Mouse (Mus musculus) intestine, embryonic 15.5 days (tissue): Measurements from ENCODE around the gene Mfsd8. TPM values are rescaled to one million over a fixed set of nuclear protein-coding genes. Genes with fewer than 3 reads are reported as not detected.
"Not testable (repeated sequence)": the region's sequence is repeated elsewhere in the genome, so short reads cannot be mapped to it uniquely, and the experiment has no call there.

Experiments used
- ATAC-seq: fragments of 200-750 bp; cut with Nextera tagmentation; 2 replicates; pipeline ENCODE4 v1.8.0; 2017; ENCODE audit warnings: moderate TSS enrichment, moderate library complexity
- H3K27ac ChIP-seq: fragments of 300-500 bp; sonication (generic); 2 replicates; pipeline ENCODE4 v1.5.1; 2015; ENCODE audit warnings: mild to moderate bottlenecking, inconsistent platforms
- H3K27me3 ChIP-seq: fragments of 300-500 bp; sonication (generic); replicated peaks from 2 replicates; pipeline ENCODE4 v1.6.1; 2015; ENCODE audit warnings: inconsistent platforms
- H3K36me3 ChIP-seq: fragments of 300-500 bp; sonication (generic); 2 replicates; pipeline ENCODE4 v1.6.1; 2015; ENCODE audit warnings: inconsistent platforms
- H3K4me1 ChIP-seq: fragments of 300-500 bp; sonication (generic); replicated peaks from 2 replicates; pipeline ENCODE4 v1.6.1; 2015; ENCODE audit warnings: inconsistent platforms
- H3K4me2 ChIP-seq: fragments of 300-500 bp; sonication (generic); replicated peaks from 2 replicates; pipeline ENCODE4 v1.6.1; 2015; ENCODE audit warnings: mild to moderate bottlenecking, inconsistent platforms
- H3K4me3 ChIP-seq: fragments of 300-500 bp; sonication (generic); replicated peaks from 2 replicates; pipeline ENCODE4 v1.5.1; 2015; ENCODE audit warnings: inconsistent platforms
- H3K9ac ChIP-seq: fragments of 300-500 bp; sonication (generic); 2 replicates; pipeline ENCODE4 v1.6.1; 2015; ENCODE audit warnings: inconsistent platforms
- H3K9me3 ChIP-seq: fragments of 300-500 bp; sonication (generic); 2 replicates; pipeline ENCODE4 v1.6.1; 2016; ENCODE audit warnings: inconsistent platforms
- WGBS: fragments of 180-500 bp; shearing (Covaris S2); methylation state at CpG from one replicate; pipeline ENCODE4 v1.1.7; 2015; 5-methylcytosine and 5-hydroxymethylcytosine counted together
- polyA plus RNA-seq: library from polyadenylated mRNA; unstranded; fragments of >200 nt; fragmentation: Nextera tagmentation; extraction: Ambion mirVana; gene quantifications from 2 replicates; pipeline ENCODE4 v1.2.1, GENCODE M21; 2015

Mfsd8 gene
- polyA plus RNA-seq, result 5.2 and 6.1 TPM in 2 replicates

GRCm38 (mm10) chr3:40846473-40846956 lies at the start of gene Mfsd8:
Gene Mfsd8 (minus strand): TSS chr3:40846886.
- not testable (repeated sequence) for H3K4me1 ChIP-seq, H3K27me3 ChIP-seq, H3K9me3 ChIP-seq, H3K36me3 ChIP-seq
- peak within 1 kb of the TSS; percentile 68 for H3K27ac ChIP-seq
- ATAC-seq, result peak; percentile 99
- peak within 1 kb of the TSS; percentile 45 for H3K9ac ChIP-seq
- WGBS, result under 1% methylated on average over 39 of the region's 39 CpGs
- H3K4me3 ChIP-seq, result peak within 1 kb of the TSS; percentile 51
- peak within 1 kb of the TSS; percentile 79 for H3K4me2 ChIP-seq

- H3K4me1 ChIP-seq, ATAC-seq, H3K27ac ChIP-seq, H3K9me3 ChIP-seq, H3K27me3 ChIP-seq, H3K36me3 ChIP-seq: not testable (repeated sequence)
- peak overlapping the region; percentile 53 for H3K4me3 ChIP-seq
- peak overlapping the region; percentile 56 for H3K9ac ChIP-seq
- under 1% methylated on average over 21 of the region's 24 CpGs for WGBS
- peak overlapping the region; percentile 83 for H3K4me2 ChIP-seq
Observed at GRCm38 (mm10) chr3:40894336-40894735, 47.6 kb upstream of the Mfsd8 start.

- H3K27me3 ChIP-seq, H3K9me3 ChIP-seq, H3K36me3 ChIP-seq, H3K4me1 ChIP-seq: not testable (repeated sequence)
- H3K4me3 ChIP-seq, result peak overlapping the region; percentile 49
- peak overlapping the region; percentile 49 for H3K9ac ChIP-seq
- peak overlapping the region; percentile 70 for H3K27ac ChIP-seq
- WGBS, result under 1% methylated on average over 38 of the region's 38 CpGs
- peak; percentile 99 for ATAC-seq
- peak overlapping the region; percentile 56 for H3K4me2 ChIP-seq
Observed at GRCm38 (mm10) chr3:40893816-40894258, 47.2 kb upstream of the Mfsd8 start.

- not testable (repeated sequence) for H3K36me3 ChIP-seq, H3K4me2 ChIP-seq, H3K9ac ChIP-seq, H3K27ac ChIP-seq, H3K27me3 ChIP-seq, H3K4me1 ChIP-seq, ATAC-seq, H3K4me3 ChIP-seq, H3K9me3 ChIP-seq
- 88% methylated on average over 3 of the region's 3 CpGs for WGBS
Observed at GRCm38 (mm10) chr3:40853123-40853738, 6.5 kb upstream of the Mfsd8 start.

GRCm38 (mm10) chr3:40847936-40848335 lies 1.2 kb upstream of the Mfsd8 start:
- H3K27me3 ChIP-seq, H3K4me1 ChIP-seq, ATAC-seq, H3K9me3 ChIP-seq, H3K4me2 ChIP-seq, H3K27ac ChIP-seq, H3K4me3 ChIP-seq, H3K9ac ChIP-seq, H3K36me3 ChIP-seq: not testable (repeated sequence)
- WGBS, result 91% methylated on average over 2 of the region's 2 CpGs

GRCm38 (mm10) chr3:40847018-40847417 lies 332 bp upstream of the Mfsd8 start:
- WGBS, result under 1% methylated on average over 20 of the region's 21 CpGs
- H3K4me2 ChIP-seq, result peak overlapping the region; percentile 79
- H3K9me3 ChIP-seq, H3K4me1 ChIP-seq, ATAC-seq, H3K36me3 ChIP-seq, H3K27me3 ChIP-seq: not testable (repeated sequence)
- H3K4me3 ChIP-seq, result peak overlapping the region; percentile 51
- H3K9ac ChIP-seq, result peak overlapping the region; percentile 45
- peak overlapping the region; percentile 68 for H3K27ac ChIP-seq

GRCm38 (mm10) chr3:40846957-40847017 lies 101 bp upstream of the Mfsd8 start, which contains the start of gene Abhd18:
Gene Abhd18 (plus strand): TSS chr3:40846970.
- H3K9ac ChIP-seq, result peak within 1 kb of the TSS; percentile 45
- ATAC-seq, H3K4me1 ChIP-seq, H3K36me3 ChIP-seq, H3K9me3 ChIP-seq, H3K27me3 ChIP-seq: not testable (repeated sequence)
- H3K4me3 ChIP-seq, result peak within 1 kb of the TSS; percentile 51
- peak within 1 kb of the TSS; percentile 79 for H3K4me2 ChIP-seq
- 0% methylated on average over 3 of the region's 4 CpGs for WGBS
- peak within 1 kb of the TSS; percentile 68 for H3K27ac ChIP-seq

GRCm38 (mm10) chr3:40845521-40845920 lies 1.2 kb downstream of the Mfsd8 start:
- not testable (repeated sequence) for ATAC-seq, H3K4me1 ChIP-seq, H3K36me3 ChIP-seq, H3K4me3 ChIP-seq, H3K27ac ChIP-seq, H3K9me3 ChIP-seq, H3K9ac ChIP-seq, H3K27me3 ChIP-seq
- H3K4me2 ChIP-seq, result peak overlapping the region; percentile 56; the same call in 1 of the 2 replicates
- 75% methylated on average over 6 of the region's 6 CpGs for WGBS

- no peaks in the 10 kb centered on the region for H3K27me3 ChIP-seq
- no peaks in the 10 kb centered on the region for H3K9me3 ChIP-seq
- WGBS, result 94% methylated on average over 2 of the region's 2 CpGs
- no peak overlapping the region for H3K27ac ChIP-seq
- H3K9ac ChIP-seq, result no peak overlapping the region
- H3K4me2 ChIP-seq, result no peak overlapping the region
- no peaks in the 10 kb centered on the region for H3K4me1 ChIP-seq
- no peak for ATAC-seq
- H3K4me3 ChIP-seq, result no peak overlapping the region
- H3K36me3 ChIP-seq, result peaks cover 10% of the 10 kb centered on the region; the same call in 1 of the 2 replicates
Observed at GRCm38 (mm10) chr3:40813275-40813674, 33.4 kb downstream of the Mfsd8 start.

GRCm38 (mm10) chr3:40809894-40810293 lies 36.8 kb downstream of the Mfsd8 start:
- no peaks in the 10 kb centered on the region for H3K27me3 ChIP-seq
- whole genome bisulfite sequencing, result 91% methylated on average over 2 of the region's 2 CpGs
- H3K4me1 ChIP-seq, result no peaks in the 10 kb centered on the region
- H3K27ac ChIP-seq, result no peak overlapping the region
- no peak overlapping the region for H3K9ac ChIP-seq
- no peak for ATAC-seq
- no peak overlapping the region for H3K4me2 ChIP-seq
- H3K4me3 ChIP-seq, result no peak overlapping the region
- H3K9me3 ChIP-seq, result no peaks in the 10 kb centered on the region
- H3K36me3 ChIP-seq, result peaks cover 12% of the 10 kb centered on the region

- Histone ChIP-seq H3K36me3 (peaks cover 10% of the 10 kb centered on the region), H3K9ac (no peak overlapping the region), H3K4me2 (no peak overlapping the region), H3K27ac (no peak overlapping the region), H3K27me3 (no peaks in the 10 kb centered on the region), H3K9me3 (no peaks in the 10 kb centered on the region), H3K4me3 (no peak overlapping the region), H3K4me1 (no peaks in the 10 kb centered on the region)
- ATAC-seq, result no peak
- WGBS, result 93% methylated on average over 10 of the region's 10 CpGs
Observed at GRCm38 (mm10) chr3:40808686-40809085, 38.0 kb downstream of the Mfsd8 start.

GRCm38 (mm10) chr3:40806871-40807270 lies 39.8 kb downstream of the Mfsd8 start:
- Histone ChIP-seq H3K4me2 (no peak overlapping the region), H3K27me3 (no peaks in the 10 kb centered on the region), H3K9me3 (no peaks in the 10 kb centered on the region), H3K27ac (no peak overlapping the region), H3K9ac (no peak overlapping the region), H3K36me3 (peaks cover 10% of the 10 kb centered on the region), H3K4me3 (no peak overlapping the region), H3K4me1 (no peaks in the 10 kb centered on the region)
- no peak for ATAC-seq
- WGBS, result 63% methylated on average over 2 of the region's 2 CpGs

- 0% methylated on average over 28 of the region's 37 CpGs for WGBS
- Histone ChIP-seq H3K4me1 (no peaks in the 10 kb centered on the region; the same call in 1 of the 2 replicates), H3K9ac (peak overlapping the region; percentile 86), H3K4me2 (peak overlapping the region; percentile 90), H3K9me3 (no peaks in the 10 kb centered on the region), H3K4me3 (peak overlapping the region; percentile 93), H3K27me3 (no peaks in the 10 kb centered on the region), H3K36me3 (peaks cover 5% of the 10 kb centered on the region), H3K27ac (peak overlapping the region; percentile 85)
- peak; percentile 87 for ATAC-seq
Observed at GRCm38 (mm10) chr3:40800373-40800823, 46.3 kb downstream of the Mfsd8 start.
